In genomic region chr7:57312018-57312417, GRCm38 (mm10) we compare ENCODE assay signal across 20 mouse cellular contexts.
DNase-seq lines count a peak whose midpoint lies in the region; ATAC-seq and TF ChIP-seq lines count a peak whose summit lies in the region.
"Had no signal": no experiment of that assay in that cellular context is flagged by ENCODE, and none has a peak within 500 bp of the region (broad histone marks: within the 10 kb centered on the region; RNA-seq: fewer than 3 reads in every experiment).

No protein-coding gene starts in this region.

- no peak overlapping the region for H3K4me3 ChIP-seq in heart, adult 2 months
- no peak overlapping the region for H3K4me3 ChIP-seq in heart, embryonic 11.5 days (ENCODE audit: low read depth, low read length)
- no peak overlapping the region for H3K4me3 ChIP-seq in heart, embryonic 14.5 days (ENCODE audit: control insufficient read depth in 1 of 2, insufficient read depth in 1 of 2, low read depth in 1 of 2, low read length in 2 of 2)
- no peak overlapping the region for H3K4me3 ChIP-seq in heart, embryonic 10.5 days
- no peak overlapping the region for H3K4me3 ChIP-seq in heart, embryonic 15.5 days
- H3K4me3 ChIP-seq: embryonic facial prominence, embryonic 15.5 days; erythroblast, embryonic 14.5 days; forebrain, embryonic 10.5 days; gastrocnemius, adult 2 months; hindbrain, embryonic 15.5 days had no signal

- ATAC-seq in heart, embryonic 11.5 days (replicated peaks; ENCODE audit: insufficient number of reproducible peaks, low FRiP score, low TSS enrichment): no peak
- ATAC-seq in heart, embryonic 14.5 days (ENCODE audit: insufficient number of reproducible peaks, insufficient read depth, low FRiP score, low read depth): 0 out of 2 replicates have a peak, but pooled peaks have one; percentile 59
- ATAC-seq in heart, embryonic 15.5 days (replicated peaks; ENCODE audit: insufficient number of reproducible peaks, insufficient read depth, low FRiP score, low read depth): peak; percentile 67
- ATAC-seq: forebrain, embryonic 14.5 days; intestine, postnatal 0 days had no signal

- no peaks in the 10 kb centered on the region for H3K79me2 ChIP-seq in heart, adult 2 months (replicated peaks; ENCODE audit: control insufficient read depth, insufficient read depth, low read length)

- no peak overlapping the region for H3K4me2 ChIP-seq in heart, embryonic 11.5 days
- no peak overlapping the region for H3K4me2 ChIP-seq in heart, embryonic 14.5 days (ENCODE audit: low read length)
- H3K4me2 ChIP-seq in heart, embryonic 15.5 days: no peak overlapping the region
- H3K4me2 ChIP-seq: embryonic facial prominence, embryonic 15.5 days; hindbrain, embryonic 15.5 days had no signal

- 56% methylated on average over 2 of the region's 2 CpGs for WGBS in heart, adult 2 months
- WGBS in heart, embryonic 11.5 days (ENCODE audit: insufficient replicate concordance): 84% methylated on average over 2 of the region's 2 CpGs
- 72% methylated on average over 2 of the region's 2 CpGs for WGBS in heart, embryonic 14.5 days
- 83% methylated on average over 2 of the region's 2 CpGs for WGBS in heart, embryonic 10.5 days
- 64% methylated on average over 2 of the region's 2 CpGs for WGBS in heart, embryonic 15.5 days

- TF ChIP-seq POLR2A in heart, adult 2 months (IDR thresholded peaks at IDR 0.05; ENCODE audit: insufficient read depth, low read depth, low read length): no peak; the same call in 1 of the 2 replicates

- no peaks in the 10 kb centered on the region for H3K4me1 ChIP-seq in heart, adult 2 months (ENCODE audit: control insufficient read depth, insufficient read depth, low read length)
- no peaks in the 10 kb centered on the region for H3K4me1 ChIP-seq in heart, embryonic 11.5 days (ENCODE audit: control insufficient read depth, insufficient read depth, low read length)
- no peaks in the 10 kb centered on the region for H3K4me1 ChIP-seq in heart, embryonic 14.5 days (ENCODE audit: control insufficient read depth in 2 of 2, insufficient read depth in 2 of 2, low read length in 2 of 2)
- no peaks in the 10 kb centered on the region for H3K4me1 ChIP-seq in heart, embryonic 10.5 days
- H3K4me1 ChIP-seq in heart, embryonic 15.5 days (replicated peaks): no peaks in the 10 kb centered on the region
- H3K4me1 ChIP-seq: embryonic facial prominence, embryonic 15.5 days; forebrain, embryonic 10.5 days; hindbrain, embryonic 15.5 days had no signal

- DNase-seq in heart, adult 2 months: no peak
- DNase-seq in heart, embryonic 10.5 days (ENCODE audit: low spot score): no peak
- DNase-seq in heart, postnatal 10 days: peak; percentile 53 to 56
- no peak for DNase-seq in layer of hippocampus, postnatal 10 days (ENCODE audit: low spot score in 2 of 2)
- DNase-seq: adrenal gland, postnatal 10 days; cerebellum, adult 11 months; cerebellum, adult 8-10 months; cerebellum, postnatal 14 days; embryo, embryonic 11 days; gastrocnemius, adult 2 months; gastrocnemius, postnatal 25 days had no signal

- H3K27ac ChIP-seq in heart, adult 2 months: peak overlapping the region; percentile 81
- H3K27ac ChIP-seq in heart, embryonic 11.5 days (ENCODE audit: low read depth, low read length): no peak overlapping the region
- H3K27ac ChIP-seq in heart, embryonic 14.5 days (replicated peaks in 1 of 2; ENCODE audit: control insufficient read depth in 1 of 2, insufficient read depth in 1 of 2, low read depth in 2 of 2, low read length in 2 of 2): peak overlapping the region in 1 of 2 experiments; percentile 66; a peak in 1 of 4 replicates
- no peak overlapping the region for H3K27ac ChIP-seq in heart, embryonic 10.5 days
- peak overlapping the region; percentile 65 for H3K27ac ChIP-seq in heart, embryonic 15.5 days
- H3K27ac ChIP-seq: embryonic facial prominence, embryonic 15.5 days; forebrain, embryonic 10.5 days; gastrocnemius, adult 2 months; hindbrain, embryonic 15.5 days had no signal

- no peaks in the 10 kb centered on the region for H3K27me3 ChIP-seq in heart, adult 2 months (ENCODE audit: control insufficient read depth, insufficient read depth, low read length)
- no peaks in the 10 kb centered on the region for H3K27me3 ChIP-seq in heart, embryonic 11.5 days (ENCODE audit: control insufficient read depth, insufficient read depth, low read length)
- H3K27me3 ChIP-seq in heart, embryonic 14.5 days (ENCODE audit: control insufficient read depth, insufficient read depth, low read length): no peaks in the 10 kb centered on the region
- H3K27me3 ChIP-seq in heart, embryonic 10.5 days (ENCODE audit: insufficient read depth, poor library complexity, severe bottlenecking): no peaks in the 10 kb centered on the region
- no peaks in the 10 kb centered on the region for H3K27me3 ChIP-seq in heart, embryonic 15.5 days
- H3K27me3 ChIP-seq: embryonic facial prominence, embryonic 15.5 days; hindbrain, embryonic 15.5 days had no signal

- no peaks in the 10 kb centered on the region for H3K36me3 ChIP-seq in heart, adult 2 months (ENCODE audit: control insufficient read depth, insufficient read depth, low read length)
- H3K36me3 ChIP-seq in heart, embryonic 11.5 days (ENCODE audit: control insufficient read depth, insufficient read depth, low read length): no peaks in the 10 kb centered on the region
- no peaks in the 10 kb centered on the region for H3K36me3 ChIP-seq in heart, embryonic 14.5 days (ENCODE audit: control insufficient read depth, insufficient read depth, low read length)
- H3K36me3 ChIP-seq in heart, embryonic 10.5 days: no peaks in the 10 kb centered on the region
- no peaks in the 10 kb centered on the region for H3K36me3 ChIP-seq in heart, embryonic 15.5 days
- H3K36me3 ChIP-seq: embryonic facial prominence, embryonic 15.5 days; forebrain, embryonic 10.5 days; hindbrain, embryonic 15.5 days had no signal

- H3K9me3 ChIP-seq in heart, embryonic 11.5 days (replicated peaks; ENCODE audit: control insufficient read depth, low read length): no peaks in the 10 kb centered on the region
- no peaks in the 10 kb centered on the region for H3K9me3 ChIP-seq in heart, embryonic 14.5 days (ENCODE audit: control insufficient read depth, low read length)
- H3K9me3 ChIP-seq in heart, embryonic 10.5 days: no peaks in the 10 kb centered on the region
- no peaks in the 10 kb centered on the region for H3K9me3 ChIP-seq in heart, embryonic 15.5 days (replicated peaks)
- H3K9me3 ChIP-seq: embryonic facial prominence, embryonic 15.5 days; forebrain, embryonic 10.5 days; hindbrain, embryonic 15.5 days had no signal

- no peak for TF ChIP-seq EP300 in heart, adult 2 months (IDR thresholded peaks at IDR 0.05; ENCODE audit: insufficient read depth, low read depth, low read length)

- intact Hi-C loops in heart, adult 2 months (cut with DNase I): no loop called here
- intact Hi-C loops in heart, postnatal 10 days (cut with DNase I): no loop called here

- TF ChIP-seq CTCF in heart, adult 2 months (IDR thresholded peaks at IDR 0.05): no peak

- no peak overlapping the region for H3K9ac ChIP-seq in heart, adult 2 months (ENCODE audit: low read depth, low read length)
- no peak overlapping the region for H3K9ac ChIP-seq in heart, embryonic 11.5 days (ENCODE audit: low read depth, low read length)
- no peak overlapping the region for H3K9ac ChIP-seq in heart, embryonic 14.5 days (ENCODE audit: low read length)
- H3K9ac ChIP-seq in heart, embryonic 15.5 days: no peak overlapping the region
- H3K9ac ChIP-seq: embryonic facial prominence, embryonic 15.5 days; hindbrain, embryonic 15.5 days had no signal

Comparison
In these comparisons a context has a peak if more than half of its experiments do, and no peak if none do; other contexts are left out.
1. DNase-seq: peak in heart, postnatal 10 days (2 of 2); none in heart, adult 2 months (0 of 2), heart, embryonic 10.5 days (single experiment) and layer of hippocampus, postnatal 10 days (0 of 2).
2. H3K27ac ChIP-seq: peak in heart, adult 2 months (single experiment) and heart, embryonic 15.5 days (single experiment); none in heart, embryonic 11.5 days (single experiment) and heart, embryonic 10.5 days (single experiment).